Mouse (Mus musculus) megakaryocyte, embryonic 14.5 days (primary cell): Measurements from ENCODE around the gene Yeats2. TPM values are rescaled to one million over a fixed set of nuclear protein-coding genes. Genes with fewer than 3 reads are reported as not detected.

Source experiments
- H3K27me3 ChIP-seq: replicated peaks from 2 replicates; pipeline ENCODE3; 2012; ENCODE audit warnings: inconsistent platforms
- H3K36me3 ChIP-seq: replicated peaks from 2 replicates; pipeline ENCODE3; 2012; ENCODE audit warnings: low read length, inconsistent platforms, mixed read lengths
- H3K4me1 ChIP-seq: 2 replicates; pipeline ENCODE4 v1.6.1; 2012; ENCODE audit warnings: inconsistent platforms
- H3K4me3 ChIP-seq: replicated peaks from 2 replicates; pipeline ENCODE3; 2012; ENCODE audit warnings: moderate library complexity, mild to moderate bottlenecking, inconsistent platforms
- H3K9me3 ChIP-seq: 2 replicates; pipeline ENCODE4 v1.6.1; 2012; ENCODE audit warnings: inconsistent platforms
- FLI1 ChIP-seq: IDR thresholded peaks from 2 replicates; pipeline ENCODE4 v1.6.1; 2012; ENCODE audit warnings: low read length, inconsistent platforms, mixed read lengths
- GATA1 ChIP-seq: IDR thresholded peaks from 3 replicates; pipeline ENCODE4 v1.6.1; 2012; ENCODE audit warnings: mixed read lengths, low read length, inconsistent platforms, borderline replicate concordance
- polyA plus RNA-seq: library from polyadenylated mRNA; stranded (reverse); fragments of >175 nt; gene quantifications from 2 replicates; pipeline ENCODE4 v1.2.3, GENCODE M21; 2012; ENCODE audit warnings: low replicate concordance; ENCODE audit not compliant: insufficient read depth

Yeats2 gene
- polyA plus RNA-seq, 1 experiment: 6.7 TPM

DNA sequence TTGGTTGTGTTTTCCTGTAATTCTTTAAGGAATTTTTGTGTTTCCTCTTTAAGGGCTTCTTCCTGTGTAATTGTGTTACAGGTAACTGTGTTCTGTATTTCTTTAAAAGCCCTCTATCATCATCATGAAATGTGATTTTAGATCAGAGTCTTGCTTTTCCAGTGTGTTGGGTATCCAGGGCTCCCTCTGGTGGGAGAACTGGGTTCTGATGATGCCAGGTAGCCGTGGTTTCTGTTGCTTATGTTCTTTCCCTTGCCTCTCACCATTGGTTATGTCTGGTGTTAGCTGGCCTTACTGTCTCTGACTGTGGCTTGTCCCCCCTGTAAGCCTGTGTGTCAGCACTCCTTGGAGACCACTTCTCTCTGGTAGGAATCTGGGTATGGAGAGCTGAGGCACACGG, 44.5 kb downstream of the Yeats2 start:
- Histone ChIP-seq H3K4me3 (no peak overlapping the region), H3K36me3 (peaks cover 69% of the 10 kb centered on the region), H3K9me3 (no peaks in the 10 kb centered on the region), H3K4me1 (peaks cover 9% of the 10 kb centered on the region; the same call in 1 of the 2 replicates), H3K27me3 (no peaks in the 10 kb centered on the region)
- no peak for TF ChIP-seq FLI1
- no peak for TF ChIP-seq GATA1

- Histone ChIP-seq H3K4me3 (no peak overlapping the region), H3K27me3 (no peaks in the 10 kb centered on the region), H3K9me3 (no peaks in the 10 kb centered on the region), H3K4me1 (peaks cover 36% of the 10 kb centered on the region), H3K36me3 (peaks cover 88% of the 10 kb centered on the region)
- TF ChIP-seq FLI1: no peak
- no peak for TF ChIP-seq GATA1
These were observed 50.5 kb downstream of the Yeats2 start for GRCm38 (mm10) chr16:20191161-20191882.

GRCm38 (mm10) chr16:20192043-20192442, 51.2 kb downstream of the Yeats2 start:
- Histone ChIP-seq H3K4me1 (peaks cover 43% of the 10 kb centered on the region), H3K36me3 (peaks cover 88% of the 10 kb centered on the region), H3K9me3 (no peaks in the 10 kb centered on the region), H3K27me3 (no peaks in the 10 kb centered on the region), H3K4me3 (peak overlapping the region; percentile 21)
- TF ChIP-seq GATA1 (no peak), FLI1 (no peak)

- TF ChIP-seq GATA1 (no peak), FLI1 (no peak)
- peaks cover 89% of the 10 kb centered on the region for H3K36me3 ChIP-seq
- peaks cover 51% of the 10 kb centered on the region for H3K4me1 ChIP-seq
- H3K9me3 ChIP-seq: no peaks in the 10 kb centered on the region
- no peaks in the 10 kb centered on the region for H3K27me3 ChIP-seq
- H3K4me3 ChIP-seq: no peak overlapping the region
These were observed 54.7 kb downstream of the Yeats2 start for GRCm38 (mm10) chr16:20195546-20195945.

DNA sequence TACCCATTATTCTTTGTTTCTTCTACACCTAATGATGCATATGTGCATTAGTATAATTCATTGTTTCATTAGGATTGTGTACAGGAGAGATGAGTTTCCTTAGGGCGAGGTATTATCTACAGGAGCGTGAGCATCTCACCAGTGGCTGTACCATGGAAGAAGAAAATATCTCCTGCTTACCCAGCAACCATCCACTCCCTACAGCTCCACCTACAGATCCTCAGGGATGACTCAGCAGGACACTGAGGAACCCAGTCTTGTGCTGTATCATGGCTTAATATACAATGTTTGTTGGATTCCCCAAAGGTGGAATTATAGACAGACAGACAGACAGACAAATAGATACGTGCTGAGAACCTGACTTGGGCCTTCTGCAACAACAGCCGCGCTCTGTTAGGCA, 56.1 kb downstream of the Yeats2 start:
- peaks cover 94% of the 10 kb centered on the region for H3K36me3 ChIP-seq
- no peaks in the 10 kb centered on the region for H3K27me3 ChIP-seq
- peaks cover 39% of the 10 kb centered on the region for H3K4me1 ChIP-seq
- H3K4me3 ChIP-seq: no peak overlapping the region
- peaks cover 4% of the 10 kb centered on the region for H3K9me3 ChIP-seq
- TF ChIP-seq FLI1 (no peak), GATA1 (no peak)

DNA sequence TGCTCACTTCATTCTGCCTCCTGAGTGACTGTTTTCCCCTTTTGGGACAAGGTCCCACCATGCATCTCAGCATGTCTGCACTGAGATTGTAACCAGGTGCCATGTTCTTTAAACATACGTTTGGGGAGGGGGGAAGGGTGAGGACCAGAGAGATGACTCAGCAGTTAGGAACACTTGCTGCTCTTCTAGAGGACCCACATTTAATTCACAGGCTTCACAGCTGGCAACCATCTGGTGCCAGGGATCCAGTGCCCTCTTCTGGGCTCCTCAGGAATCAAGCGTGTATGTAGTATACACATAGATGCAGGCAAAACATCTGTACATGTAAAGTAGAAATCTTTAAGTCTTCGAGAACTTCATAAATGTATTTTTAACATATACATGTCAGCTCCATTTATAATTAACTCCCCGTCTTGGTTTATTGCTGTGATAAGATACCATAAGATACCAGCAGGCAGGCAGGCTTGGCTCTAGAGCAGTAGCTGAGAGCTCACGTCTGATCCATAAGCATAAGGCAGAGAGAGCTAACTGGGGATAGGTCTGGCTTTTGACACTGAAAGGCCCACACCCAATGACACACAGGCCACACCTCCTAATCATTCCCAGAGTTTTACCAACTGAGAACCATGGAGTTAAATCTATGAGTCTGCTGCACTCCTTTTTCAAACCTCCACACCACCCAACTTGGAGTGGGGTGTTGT, 58.8 kb downstream of the Yeats2 start:
- TF ChIP-seq FLI1: no peak
- no peak for TF ChIP-seq GATA1
- Histone ChIP-seq H3K9me3 (peaks cover 8% of the 10 kb centered on the region), H3K27me3 (no peaks in the 10 kb centered on the region), H3K4me3 (no peak overlapping the region), H3K36me3 (peaks cover 92% of the 10 kb centered on the region), H3K4me1 (peaks cover 22% of the 10 kb centered on the region)

DNA sequence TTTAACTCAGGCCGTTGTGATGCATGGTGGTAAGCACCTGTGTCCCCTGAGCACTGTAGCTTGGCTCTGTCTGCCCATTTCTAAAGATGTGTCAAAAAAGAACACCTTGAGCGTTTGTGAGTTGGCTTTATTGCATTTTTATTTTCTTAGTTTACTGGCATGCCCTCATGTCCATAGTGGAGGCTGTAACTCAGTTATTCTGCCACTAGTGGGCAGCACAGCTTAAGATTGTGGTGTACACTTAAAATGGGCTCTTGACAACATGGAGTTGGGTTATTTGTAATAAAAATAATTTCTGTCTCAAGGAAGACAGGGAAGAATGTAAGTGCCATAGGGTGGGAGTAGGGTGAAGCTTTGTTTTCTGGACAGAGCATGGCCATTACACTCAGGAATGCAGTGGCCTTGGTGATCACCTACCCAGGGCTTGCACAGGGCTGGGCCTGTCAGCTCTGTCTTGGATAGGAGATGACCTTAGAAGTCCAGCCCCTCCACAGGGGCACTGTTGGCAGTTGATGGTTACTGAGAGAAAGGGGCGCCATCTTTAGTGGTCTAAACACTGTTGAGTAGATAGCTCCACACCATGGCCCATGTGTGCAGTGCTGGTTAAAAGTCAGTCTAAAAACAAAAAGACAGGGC, 72.8 kb downstream of the Yeats2 start:
- TF ChIP-seq FLI1 (no peak), GATA1 (no peak)
- Histone ChIP-seq H3K36me3 (peaks cover 95% of the 10 kb centered on the region), H3K9me3 (no peaks in the 10 kb centered on the region), H3K4me3 (no peak overlapping the region), H3K27me3 (no peaks in the 10 kb centered on the region), H3K4me1 (no peaks in the 10 kb centered on the region)

GRCm38 (mm10) chr16:20222726-20223125, 81.9 kb downstream of the Yeats2 start:
- H3K9me3 ChIP-seq: no peaks in the 10 kb centered on the region
- TF ChIP-seq GATA1 (no peak), FLI1 (no peak)

DNA sequence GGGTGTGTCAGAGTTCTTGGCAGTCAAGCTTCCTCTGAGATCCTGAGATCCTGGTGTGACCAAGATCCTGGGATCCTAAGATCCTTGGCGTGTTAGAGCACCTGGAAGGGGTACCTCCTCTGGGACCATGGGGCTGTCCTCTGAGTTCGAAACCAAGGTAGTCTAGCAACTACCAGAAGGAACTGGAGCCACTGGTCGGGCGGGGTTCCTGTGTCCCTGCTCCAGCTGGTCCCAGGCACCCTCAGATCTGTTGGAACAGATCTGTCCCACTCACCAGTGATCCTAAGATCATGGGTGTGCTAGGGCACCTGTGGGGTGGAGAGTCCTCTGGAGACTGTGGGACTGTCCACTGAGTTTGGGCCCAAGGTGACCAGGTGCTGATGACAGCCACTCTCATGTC, 85.8 kb downstream of the Yeats2 start:
- H3K9me3 ChIP-seq: no peaks in the 10 kb centered on the region
- TF ChIP-seq FLI1 (no peak), GATA1 (no peak)
- H3K27me3 ChIP-seq: no peaks in the 10 kb centered on the region
- H3K4me1 ChIP-seq: no peaks in the 10 kb centered on the region
- peaks cover 73% of the 10 kb centered on the region for H3K36me3 ChIP-seq
- H3K4me3 ChIP-seq: no peak overlapping the region

More at GRCm38 (mm10) chr16:20222726-20223125, 81.9 kb downstream of the Yeats2 start:
- H3K27me3 ChIP-seq: no peaks in the 10 kb centered on the region
- peaks cover 73% of the 10 kb centered on the region for H3K36me3 ChIP-seq
- H3K4me1 ChIP-seq: no peaks in the 10 kb centered on the region
- H3K4me3 ChIP-seq: no peak overlapping the region

DNA sequence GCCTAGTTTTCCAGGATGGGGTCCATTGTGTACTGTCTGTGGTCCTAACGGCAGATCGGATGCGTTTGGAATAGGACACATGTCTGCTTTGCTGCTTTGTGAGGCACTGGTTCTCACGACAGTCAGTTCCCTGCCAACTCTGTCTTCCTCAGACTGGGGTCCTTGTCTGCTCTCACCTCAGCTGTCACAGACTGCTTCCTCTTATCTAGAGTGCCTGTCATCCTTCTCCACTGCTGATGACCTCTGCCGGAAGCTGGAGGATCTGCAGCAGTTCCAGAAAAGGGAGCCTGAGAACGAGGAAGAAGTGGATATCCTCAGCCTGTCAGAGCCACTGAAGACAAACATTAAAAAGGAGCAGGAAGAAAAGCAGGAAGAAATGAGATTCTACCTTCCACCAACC, 86.6 kb downstream of the Yeats2 start:
- H3K9me3 ChIP-seq: no peaks in the 10 kb centered on the region
- TF ChIP-seq FLI1: no peak
- TF ChIP-seq GATA1: no peak
- no peaks in the 10 kb centered on the region for H3K27me3 ChIP-seq
- H3K36me3 ChIP-seq: peaks cover 68% of the 10 kb centered on the region
- H3K4me1 ChIP-seq: no peaks in the 10 kb centered on the region
- no peak overlapping the region for H3K4me3 ChIP-seq
